Mouse (Mus musculus) Muller cell, postnatal 12 days (primary cell): ENCODE data around the gene Prcd.

ENCODE experiments used
- DNase-seq: peaks from one replicate; pipeline ENCODE4 v3.0.0-alpha.2; 2015; ENCODE audit errors: inconsistent ontology term

Prcd gene

GRCm38 (mm10) chr11:116687897-116688296 is 34.6 kb downstream of the Prcd start:
- no peak for DNase-seq

DNA sequence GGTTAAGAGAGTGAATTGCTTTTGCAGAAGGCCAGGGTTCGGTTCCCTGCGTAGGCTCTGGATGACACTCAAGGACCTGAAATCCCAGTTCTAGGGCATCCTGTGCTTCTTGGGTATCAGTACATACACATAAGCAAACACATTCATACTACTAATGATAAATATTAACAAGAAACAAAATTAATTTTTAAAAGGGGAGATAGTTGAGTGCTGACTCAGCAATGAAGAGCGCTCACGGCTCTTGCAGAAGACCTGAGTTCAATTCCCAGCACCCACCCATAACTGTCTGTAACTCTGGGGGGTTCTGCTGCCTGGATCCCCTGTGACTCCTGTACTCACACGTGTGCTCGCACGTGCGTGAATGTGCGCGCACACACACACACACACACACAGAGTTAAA is 36.3 kb downstream of the Prcd start:
- no peak for DNase-seq

- DNase-seq: no peak
Observed at GRCm38 (mm10) chr11:116690701-116691575, 37.6 kb downstream of the Prcd start.

- DNase-seq: no peak
Observed at GRCm38 (mm10) chr11:116693899-116694249, 40.5 kb downstream of the Prcd start.

DNA sequence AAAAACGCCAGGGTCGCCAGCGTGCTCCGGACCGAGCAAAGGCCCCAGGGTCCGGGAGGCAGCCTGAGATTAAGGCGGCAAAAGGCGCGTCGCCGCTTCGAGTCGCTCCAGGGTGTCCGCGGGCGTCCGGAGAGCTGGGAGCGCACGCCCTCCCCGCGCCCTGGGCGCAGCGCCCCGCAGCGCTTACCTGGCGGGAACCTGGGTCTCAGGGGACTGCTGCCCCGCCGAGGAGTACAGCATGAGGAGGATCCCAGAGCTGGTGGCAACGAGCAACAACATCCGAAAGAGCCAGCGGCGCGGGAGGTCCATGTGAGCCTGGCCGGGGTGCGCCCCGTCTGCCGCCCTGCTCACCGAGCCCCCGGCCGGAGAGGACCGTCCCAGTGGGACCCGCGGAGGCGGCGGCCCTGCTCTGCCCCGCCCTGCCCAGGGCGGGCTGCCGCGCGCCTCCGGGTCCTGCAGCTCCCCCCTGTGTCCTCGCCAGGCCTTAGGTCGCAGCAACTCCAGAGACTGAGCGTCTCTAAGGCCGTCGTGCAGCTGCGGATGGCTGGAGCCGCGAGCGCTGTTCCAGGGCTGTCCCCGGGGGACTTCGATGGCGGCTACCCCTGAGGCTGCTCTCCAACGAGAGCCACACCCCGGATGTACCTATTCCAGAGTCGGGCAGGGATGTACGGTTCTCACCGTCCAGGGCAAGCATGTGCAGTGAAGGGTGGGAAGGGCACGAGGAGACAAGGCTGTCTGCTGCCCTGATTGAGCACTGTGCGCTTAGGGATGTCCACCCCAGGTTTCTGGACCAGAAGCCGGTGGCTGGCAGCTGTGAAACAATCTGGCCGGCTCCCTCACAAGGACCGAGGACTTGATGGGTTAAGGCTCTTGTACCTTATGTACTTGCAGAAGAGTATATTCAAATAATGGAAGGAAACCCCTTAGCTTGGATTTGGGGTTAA is 41.2 kb downstream of the Prcd start:
- peak; percentile 59 for DNase-seq

GRCm38 (mm10) chr11:116695194-116695880 is 42.0 kb downstream of the Prcd start:
- peak; percentile 37 for DNase-seq

DNA sequence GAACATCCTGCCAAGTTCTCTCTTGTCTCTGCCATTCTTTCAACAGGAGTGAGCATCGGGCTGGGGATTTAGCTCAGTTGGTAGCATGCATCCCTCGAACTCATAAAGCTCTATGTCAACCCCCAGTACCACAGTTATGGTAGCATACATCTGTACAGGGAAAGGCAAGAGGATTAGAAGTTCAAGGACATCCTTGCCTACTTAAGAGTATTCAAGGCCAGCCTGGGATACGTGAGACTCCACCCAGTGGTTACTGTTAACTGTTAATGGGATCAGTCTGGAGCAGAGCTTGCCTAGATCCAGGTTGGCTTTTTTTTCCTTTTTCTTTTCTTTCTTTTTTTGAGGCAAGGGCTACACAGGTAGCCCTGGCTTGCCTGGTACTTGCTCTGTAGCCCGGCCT is 43.1 kb downstream of the Prcd start:
- DNase-seq: no peak

DNA sequence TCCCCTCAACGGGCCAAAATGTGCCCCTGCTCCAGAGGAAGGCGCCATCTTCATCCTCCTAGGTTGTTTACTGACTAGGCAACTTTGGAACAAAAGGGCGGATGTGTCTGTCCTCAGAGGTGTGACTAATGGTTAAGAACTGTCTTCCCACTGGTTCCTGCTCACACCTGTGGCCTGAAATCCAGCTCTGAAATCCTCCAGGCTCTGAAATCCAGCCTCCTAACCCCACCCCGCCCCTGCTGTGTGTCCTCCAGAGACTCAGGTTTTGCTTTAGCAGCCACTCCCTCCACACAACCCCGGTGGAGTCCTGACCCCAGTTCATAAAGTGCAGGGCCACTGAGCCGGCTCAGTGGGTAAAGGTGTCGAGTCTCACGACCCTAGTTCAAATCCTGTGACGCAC is 44.2 kb downstream of the Prcd start:
- DNase-seq: no peak

GRCm38 (mm10) chr11:116701377-116701841 is 48.1 kb downstream of the Prcd start:
- peak; percentile 80 for DNase-seq

DNA sequence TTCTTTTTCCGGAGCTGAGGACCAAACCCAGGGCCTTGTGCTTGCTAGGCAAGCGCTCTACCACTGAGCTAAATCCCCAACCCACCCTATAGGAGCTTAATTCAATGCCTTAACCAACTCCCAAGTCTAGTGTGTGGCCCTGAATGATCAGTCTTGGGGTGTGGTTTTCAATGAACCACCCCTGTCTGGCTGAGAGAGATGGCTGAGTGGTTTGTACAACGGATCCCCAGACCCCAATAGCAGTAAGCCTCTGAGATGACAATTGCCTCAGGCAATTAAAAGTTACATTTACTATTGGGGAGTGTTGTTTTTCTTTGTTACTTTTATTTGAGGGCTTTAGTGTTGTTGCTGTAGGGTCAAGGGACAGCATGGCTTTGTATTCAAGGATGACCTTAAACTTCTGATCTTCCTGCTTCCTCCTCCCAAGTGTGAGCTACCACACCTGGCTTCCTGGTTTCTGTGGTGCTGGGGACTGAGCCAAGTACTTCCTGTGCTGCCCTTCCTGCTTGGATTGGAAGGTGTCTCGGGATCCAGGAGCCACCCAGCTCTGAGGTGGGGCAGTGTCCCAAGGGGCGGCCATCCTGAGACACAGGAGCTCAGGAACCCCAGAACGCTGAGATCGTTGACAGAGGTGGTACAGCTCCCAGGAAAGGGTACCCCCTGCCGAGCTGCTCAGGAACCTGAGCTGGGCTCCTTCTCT is 51.2 kb downstream of the Prcd start:
- DNase-seq: no peak

DNA sequence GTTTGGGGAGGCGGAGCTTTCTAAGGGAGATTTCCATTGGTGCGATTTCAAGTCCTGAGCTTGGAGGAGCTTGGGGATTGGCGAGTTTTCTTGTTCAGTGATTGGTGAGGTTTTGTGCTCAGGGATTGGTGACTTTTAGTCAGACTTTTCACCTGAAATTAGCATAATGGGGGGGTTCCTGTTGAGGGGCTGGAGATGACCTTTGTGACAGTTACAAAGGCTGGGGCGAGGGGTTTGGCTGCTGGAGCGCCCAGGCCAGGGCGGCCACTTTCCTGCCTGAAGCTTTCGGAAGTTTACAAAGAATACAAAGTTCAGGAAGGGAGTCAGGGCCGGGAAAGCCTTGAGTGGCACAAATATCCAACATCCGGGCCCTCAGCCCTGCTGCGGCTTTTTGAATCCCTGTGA is 51.9 kb downstream of the Prcd start:
- no peak for DNase-seq

GRCm38 (mm10) chr11:116706363-116706762 is 53.0 kb downstream of the Prcd start:
- no peak for DNase-seq

DNA sequence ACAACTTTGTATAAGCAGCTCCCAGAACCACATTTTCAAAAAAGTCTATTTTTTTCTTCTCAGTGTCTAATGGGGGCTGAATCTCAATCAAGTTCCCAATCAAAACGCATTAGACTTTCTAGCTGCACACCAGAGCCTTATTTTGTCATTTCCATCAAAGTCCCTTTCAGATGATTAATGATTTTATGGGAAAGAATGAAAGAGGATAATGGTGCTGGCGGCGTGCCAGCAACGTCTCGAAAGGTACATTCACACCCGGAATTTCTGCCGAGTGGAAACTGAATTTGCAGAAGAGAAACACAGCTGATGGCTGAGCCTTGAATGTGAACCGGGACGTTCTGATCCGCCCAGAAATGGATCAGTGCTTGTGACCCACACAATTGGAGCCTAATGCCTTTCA is 56.8 kb downstream of the Prcd start:
- DNase-seq: peak; percentile 42

DNA sequence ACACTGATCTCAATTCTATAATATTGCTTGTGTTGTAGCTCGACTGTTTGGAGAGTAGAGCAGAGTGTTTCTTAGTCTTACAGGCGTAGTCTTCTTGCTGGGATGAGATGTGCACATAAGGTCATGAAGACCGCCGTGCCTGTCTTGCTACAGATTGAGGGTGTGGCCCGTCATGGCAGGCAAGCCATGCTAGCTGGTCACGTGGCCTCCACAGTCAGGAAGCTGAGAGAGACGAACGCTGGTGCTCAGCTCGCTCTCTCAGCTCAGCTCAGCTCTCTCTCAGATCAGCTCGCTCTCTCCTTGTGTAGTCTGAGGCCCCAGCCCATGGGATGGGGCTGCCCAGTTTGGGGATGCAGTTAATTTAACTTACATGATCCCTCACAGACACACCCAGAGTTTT is 57.5 kb downstream of the Prcd start:
- no peak for DNase-seq

DNA sequence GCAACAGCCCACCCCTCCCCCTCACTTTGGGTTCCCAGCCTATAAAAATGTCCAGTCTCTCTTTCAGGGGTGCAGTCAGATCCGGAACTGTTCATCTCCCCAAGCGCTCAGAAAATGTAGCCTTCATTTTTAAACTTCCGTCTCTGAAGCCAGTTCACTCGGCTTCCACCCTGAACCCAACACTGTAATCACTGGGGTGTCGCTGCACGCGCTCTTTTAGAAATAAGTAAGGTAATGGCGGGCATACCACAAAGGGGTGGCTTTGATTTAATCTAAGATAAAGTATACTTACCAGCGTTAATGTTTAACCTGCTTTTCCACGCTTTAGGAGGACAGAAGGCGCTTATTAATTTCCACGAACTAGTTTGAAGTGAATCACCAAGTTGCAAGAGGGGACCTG is 60.7 kb downstream of the Prcd start:
- no peak for DNase-seq
